Mouse (Mus musculus): Measurements from ENCODE around the gene Tsacc. TPM values are rescaled to one million over a fixed set of nuclear protein-coding genes. Genes with fewer than 3 reads are reported as not detected.

The Tsacc gene
- total and polyA plus RNA-seq, 2 experiments from 2014 or later = 10.6 TPM; not detected in 1

- ATAC-seq (no peak), DNase-seq (ENCODE audit: low spot score) (peak; percentile 50)
- H3K4me2 ChIP-seq (ENCODE audit: low read depth, low read length) = no peak overlapping the region
- peaks cover 47% of the 10 kb centered on the region for H3K4me1 ChIP-seq (ENCODE audit: insufficient read depth, low read length)
- peaks cover 9% of the 10 kb centered on the region; the same call in 1 of the 2 replicates for H3K36me3 ChIP-seq (ENCODE audit: insufficient read depth, low read length)
- no peaks in the 10 kb centered on the region for H3K27me3 ChIP-seq (ENCODE audit: insufficient read depth, low read length)
- no peaks in the 10 kb centered on the region for H3K9me3 ChIP-seq (ENCODE audit: low read length)
- 0 out of 2 replicates have a peak overlapping the region, but pooled peaks have one; percentile 24 for H3K9ac ChIP-seq (replicated peaks; ENCODE audit: low read length)
- H3K27ac ChIP-seq = peak overlapping the region; percentile 93
- H3K4me3 ChIP-seq (ENCODE audit: low read length) = no peak overlapping the region
- 22% methylated on average over 7 of the region's 7 CpGs for WGBS
- TF ChIP-seq CTCF (IDR thresholded peaks at IDR 0.05; ENCODE audit: low read depth) = no peak
Observed at GRCm38 (mm10) chr3:88232851-88233649, 63.7 kb downstream of the Tsacc start.

Other genes starting within 250 kb of the Tsacc start
- gene Naxe, start 238.5 kb downstream of the Tsacc start, total RNA-seq (2014; rRNA removed) = 87.7 and 90.0 TPM in 2 replicates
- 172 and 174 TPM in 2 replicates for gene Naxe, start 238.5 kb downstream of the Tsacc start, polyA plus RNA-seq (2015; fragmentation: Nextera tagmentation; extraction: Ambion mirVana)
- not detected in 2 replicates for gene Ttc24, start 218.7 kb downstream of the Tsacc start, total RNA-seq (2014; rRNA removed)
- not detected in 2 replicates for gene Ttc24, start 218.7 kb downstream of the Tsacc start, polyA plus RNA-seq (2015; fragmentation: Nextera tagmentation; extraction: Ambion mirVana)
- gene Iqgap3, start 215.0 kb downstream of the Tsacc start, total RNA-seq (2014; rRNA removed) = 8.0 and 9.6 TPM in 2 replicates
- 2.9 and 3.6 TPM in 2 replicates for gene Iqgap3, start 215.0 kb downstream of the Tsacc start, polyA plus RNA-seq (2015; fragmentation: Nextera tagmentation; extraction: Ambion mirVana)
- gene Mef2d, start 154.6 kb downstream of the Tsacc start, total RNA-seq (2014; rRNA removed) = 44.0 and 50.3 TPM in 2 replicates
- 13.4 and 19.2 TPM in 2 replicates for gene Mef2d, start 154.6 kb downstream of the Tsacc start, polyA plus RNA-seq (2015; fragmentation: Nextera tagmentation; extraction: Ambion mirVana)
- gene Rhbg, start 42.3 kb downstream of the Tsacc start, total RNA-seq (2014; rRNA removed) = 0.94 and 1.0 TPM in 2 replicates
- gene Rhbg, start 42.3 kb downstream of the Tsacc start, polyA plus RNA-seq (2015; fragmentation: Nextera tagmentation; extraction: Ambion mirVana) = 0.37 and 0.43 TPM in 2 replicates
- 2.1 TPM in 1 of 2 replicates, not detected in the other for gene Gm38392, start 9.8 kb downstream of the Tsacc start, total RNA-seq (2014; rRNA removed)
- gene Gm38392, start 9.8 kb downstream of the Tsacc start, polyA plus RNA-seq (2015; fragmentation: Nextera tagmentation; extraction: Ambion mirVana) = 0.21 and 0.24 TPM in 2 replicates
- gene Cct3, start 117 bp upstream of the Tsacc start, total RNA-seq (2014; rRNA removed) = 231 and 236 TPM in 2 replicates
- gene Cct3, start 117 bp upstream of the Tsacc start, polyA plus RNA-seq (2015; fragmentation: Nextera tagmentation; extraction: Ambion mirVana) = 388 and 401 TPM in 2 replicates
- 54.9 and 76.9 TPM in 2 replicates for gene Glmp, start 28.0 kb upstream of the Tsacc start, total RNA-seq (2014; rRNA removed)
- gene Glmp, start 28.0 kb upstream of the Tsacc start, polyA plus RNA-seq (2015; fragmentation: Nextera tagmentation; extraction: Ambion mirVana) = 135 and 142 TPM in 2 replicates
- 0.52 and 0.54 TPM in 2 replicates for gene Tmem79, start 39.1 kb upstream of the Tsacc start, total RNA-seq (2014; rRNA removed)
- 1.1 and 1.5 TPM in 2 replicates for gene Tmem79, start 39.1 kb upstream of the Tsacc start, polyA plus RNA-seq (2015; fragmentation: Nextera tagmentation; extraction: Ambion mirVana)
- 78.8 and 98.1 TPM in 2 replicates for gene Smg5, start 39.3 kb upstream of the Tsacc start, total RNA-seq (2014; rRNA removed)
- gene Smg5, start 39.3 kb upstream of the Tsacc start, polyA plus RNA-seq (2015; fragmentation: Nextera tagmentation; extraction: Ambion mirVana) = 42.9 and 43.0 TPM in 2 replicates
- gene Paqr6, start 67.6 kb upstream of the Tsacc start, total RNA-seq (2014; rRNA removed) = 8.3 and 10.1 TPM in 2 replicates
- gene Paqr6, start 67.6 kb upstream of the Tsacc start, polyA plus RNA-seq (2015; fragmentation: Nextera tagmentation; extraction: Ambion mirVana) = 8.6 and 10.3 TPM in 2 replicates
- gene Bglap3, start 75.7 kb upstream of the Tsacc start, total RNA-seq (2014; rRNA removed) = not detected in 2 replicates
- 0.15 TPM in 1 of 2 replicates, not detected in the other for gene Bglap3, start 75.7 kb upstream of the Tsacc start, polyA plus RNA-seq (2015; fragmentation: Nextera tagmentation; extraction: Ambion mirVana)
- not detected in 2 replicates for gene Bglap2, start 81.7 kb upstream of the Tsacc start, total RNA-seq (2014; rRNA removed)
- gene Bglap2, start 81.7 kb upstream of the Tsacc start, polyA plus RNA-seq (2015; fragmentation: Nextera tagmentation; extraction: Ambion mirVana) = not detected in 2 replicates
- not detected in 2 replicates for gene Bglap, start 87.5 kb upstream of the Tsacc start, total RNA-seq (2014; rRNA removed)
- gene Bglap, start 87.5 kb upstream of the Tsacc start, polyA plus RNA-seq (2015; fragmentation: Nextera tagmentation; extraction: Ambion mirVana) = not detected in 2 replicates
- 39.4 and 60.4 TPM in 2 replicates for gene Pmf1, start 113.3 kb upstream of the Tsacc start, total RNA-seq (2014; rRNA removed)
- 47.2 and 48.4 TPM in 2 replicates for gene Pmf1, start 113.3 kb upstream of the Tsacc start, polyA plus RNA-seq (2015; fragmentation: Nextera tagmentation; extraction: Ambion mirVana)
- gene Slc25a44, start 128.1 kb upstream of the Tsacc start, total RNA-seq (2014; rRNA removed) = 68.3 and 68.6 TPM in 2 replicates
- gene Slc25a44, start 128.1 kb upstream of the Tsacc start, polyA plus RNA-seq (2015; fragmentation: Nextera tagmentation; extraction: Ambion mirVana) = 31.9 and 34.1 TPM in 2 replicates
- gene Sema4a, start 164.2 kb upstream of the Tsacc start, total RNA-seq (2014; rRNA removed) = 39.4 and 45.2 TPM in 2 replicates
- gene Sema4a, start 164.2 kb upstream of the Tsacc start, polyA plus RNA-seq (2015; fragmentation: Nextera tagmentation; extraction: Ambion mirVana) = 25.4 and 26.5 TPM in 2 replicates
- 59.7 and 60.8 TPM in 2 replicates for gene Lmna, start 213.0 kb upstream of the Tsacc start, total RNA-seq (2014; rRNA removed)
- 59.1 and 61.1 TPM in 2 replicates for gene Lmna, start 213.0 kb upstream of the Tsacc start, polyA plus RNA-seq (2015; fragmentation: Nextera tagmentation; extraction: Ambion mirVana)
- gene Mex3a, start 235.4 kb upstream of the Tsacc start, total RNA-seq (2014; rRNA removed) = 52.3 and 54.5 TPM in 2 replicates
- gene Mex3a, start 235.4 kb upstream of the Tsacc start, polyA plus RNA-seq (2015; fragmentation: Nextera tagmentation; extraction: Ambion mirVana) = 13.9 and 15.3 TPM in 2 replicates